Mouse (Mus musculus): ENCODE measurements around the gene Kif28.
"Not testable (repeated sequence)": the region's sequence is repeated elsewhere in the genome, so short reads cannot be mapped to it uniquely, and the experiment has no call there.

Kif28 gene

DNA sequence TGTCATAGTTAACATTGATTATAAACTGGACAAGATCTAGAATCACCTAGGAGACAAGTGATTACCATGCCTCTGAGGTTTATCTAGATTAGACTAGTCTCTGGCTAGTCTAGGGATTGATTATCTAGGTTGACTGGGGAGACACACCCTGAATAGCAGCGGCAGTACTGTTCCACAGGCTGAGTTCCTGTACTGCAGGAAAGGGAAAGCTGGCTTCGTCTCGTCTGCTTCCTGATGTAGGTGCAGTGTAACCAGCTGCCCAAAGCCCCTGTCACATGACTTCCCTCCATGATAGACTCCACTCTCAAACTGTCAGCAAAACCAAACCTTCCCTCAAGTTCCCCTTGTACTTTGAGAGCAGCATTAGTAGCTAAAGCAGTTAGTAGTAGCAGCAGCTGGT is 40.9 kb downstream of the Kif28 start:
- DNase-seq (ENCODE audit: low read depth, low spot score), result no peak

GRCm38 (mm10) chr1:179689479-179689878 is 55.6 kb downstream of the Kif28 start:
- DNase-seq (ENCODE audit: low read depth, low spot score), result no peak

DNA sequence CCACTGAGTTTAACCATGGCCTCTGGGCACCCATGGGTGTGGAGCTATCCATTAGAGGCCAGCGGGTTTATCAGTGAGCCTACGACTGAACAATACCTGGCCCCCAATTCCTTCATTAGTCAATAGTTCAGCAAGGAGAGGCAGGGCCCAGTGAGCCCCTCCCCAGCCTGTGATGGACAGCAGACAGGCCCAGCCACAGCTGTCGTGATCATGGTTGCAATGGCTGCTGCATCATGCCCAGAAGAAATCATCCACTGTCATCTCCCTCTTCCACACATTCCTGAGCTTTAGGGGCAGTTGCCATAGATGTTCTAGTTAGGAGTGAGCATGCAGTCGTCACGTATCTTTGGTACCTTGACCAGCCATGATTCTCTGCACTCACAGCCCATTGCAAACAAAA is 56.2 kb downstream of the Kif28 start:
- no peak for DNase-seq (ENCODE audit: low read depth, low spot score)

- DNase-seq (ENCODE audit: low read depth, low spot score), result no peak
Measured at GRCm38 (mm10) chr1:179688415-179688814, 56.7 kb downstream of the Kif28 start.

- no peak for DNase-seq (ENCODE audit: low read depth, low spot score)
Measured at GRCm38 (mm10) chr1:179687966-179688365, 57.1 kb downstream of the Kif28 start.

- no peak for DNase-seq (ENCODE audit: low read depth, low spot score)
Measured at GRCm38 (mm10) chr1:179687305-179687704, 57.8 kb downstream of the Kif28 start.

DNA sequence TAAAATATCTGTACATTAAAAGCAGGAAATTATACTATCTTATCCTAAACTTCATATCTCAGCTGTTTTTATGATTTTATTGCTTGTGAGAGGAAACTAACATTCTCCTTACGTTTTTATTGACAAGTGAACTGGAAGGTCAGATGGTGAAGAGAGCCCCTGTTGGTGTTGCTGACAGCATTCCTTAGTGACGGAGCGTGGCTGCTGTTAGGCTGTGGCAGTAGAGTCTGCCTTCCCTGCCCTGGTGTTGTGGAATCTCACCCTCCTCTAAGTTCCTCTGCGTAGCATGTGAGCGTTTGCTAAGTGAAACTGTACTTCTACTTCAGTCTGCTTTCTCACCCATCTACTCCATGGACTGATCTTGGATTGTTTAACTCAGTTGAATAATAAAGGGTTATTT is 58.3 kb downstream of the Kif28 start:
- DNase-seq (ENCODE audit: low read depth, low spot score), result no peak

- no peak for DNase-seq (ENCODE audit: low read depth, low spot score)
Measured at GRCm38 (mm10) chr1:179686348-179686747, 58.7 kb downstream of the Kif28 start.

DNA sequence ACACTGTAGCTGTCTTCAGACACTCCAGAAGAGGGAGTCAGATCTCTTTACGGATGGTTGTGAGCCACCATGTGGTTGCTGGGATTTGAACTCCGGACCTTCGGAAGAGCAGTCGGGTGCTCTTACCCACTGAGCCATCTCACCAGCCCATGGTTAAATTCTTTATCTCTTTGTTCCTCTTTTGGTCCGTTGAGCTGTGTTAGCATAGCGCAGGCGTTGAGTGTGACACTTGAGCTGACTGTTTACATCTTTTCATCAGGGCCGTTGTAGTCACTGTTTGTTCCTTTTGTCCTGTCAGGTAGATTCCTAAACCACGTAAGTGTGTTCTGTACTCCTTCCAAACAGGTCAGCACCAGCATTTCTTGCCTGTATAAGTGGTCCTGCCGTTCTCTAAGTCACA is 62.3 kb downstream of the Kif28 start:
- DNase-seq (ENCODE audit: low read depth, low spot score), result not testable (repeated sequence)

DNA sequence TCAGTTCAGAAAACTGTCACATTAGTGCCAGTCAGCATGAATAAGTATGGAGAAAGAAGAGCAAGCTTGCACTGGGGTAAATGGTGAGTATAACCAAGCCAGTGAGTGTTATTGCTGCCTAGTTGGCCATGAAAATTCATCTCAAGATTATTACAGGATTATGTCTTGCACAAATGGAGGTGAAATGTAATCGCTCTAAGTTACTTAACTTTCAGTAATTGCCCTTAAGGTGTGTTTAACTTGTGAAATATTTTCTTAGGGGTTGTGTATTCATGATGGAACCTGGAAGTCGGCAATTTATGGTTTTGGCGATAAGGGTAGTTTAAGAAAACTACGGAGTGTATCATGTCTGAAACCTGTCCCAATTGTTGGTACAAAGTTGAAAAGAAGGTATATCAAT is 65.7 kb downstream of the Kif28 start:
- DNase-seq (ENCODE audit: low read depth, low spot score), result no peak

DNA sequence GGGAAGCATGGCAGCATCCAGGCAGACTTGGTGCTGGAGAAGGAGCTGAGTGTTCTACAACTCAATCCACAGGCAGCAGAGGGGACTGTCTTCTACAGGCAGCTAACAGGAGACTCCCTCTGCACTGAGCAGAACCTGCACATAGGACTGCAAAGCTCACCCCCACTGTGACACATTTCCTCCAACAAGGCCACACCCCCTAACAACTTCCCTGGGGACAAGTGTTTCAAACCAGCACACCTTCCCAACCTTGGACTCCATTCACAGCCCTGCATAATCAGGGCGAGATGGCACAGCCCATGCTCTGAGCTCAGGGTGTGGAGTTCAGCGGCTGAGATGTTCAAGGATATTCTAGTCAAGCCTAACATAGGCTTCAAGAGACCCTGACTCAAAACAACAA is 68.0 kb downstream of the Kif28 start:
- DNase-seq (ENCODE audit: low read depth, low spot score), result no peak

DNA sequence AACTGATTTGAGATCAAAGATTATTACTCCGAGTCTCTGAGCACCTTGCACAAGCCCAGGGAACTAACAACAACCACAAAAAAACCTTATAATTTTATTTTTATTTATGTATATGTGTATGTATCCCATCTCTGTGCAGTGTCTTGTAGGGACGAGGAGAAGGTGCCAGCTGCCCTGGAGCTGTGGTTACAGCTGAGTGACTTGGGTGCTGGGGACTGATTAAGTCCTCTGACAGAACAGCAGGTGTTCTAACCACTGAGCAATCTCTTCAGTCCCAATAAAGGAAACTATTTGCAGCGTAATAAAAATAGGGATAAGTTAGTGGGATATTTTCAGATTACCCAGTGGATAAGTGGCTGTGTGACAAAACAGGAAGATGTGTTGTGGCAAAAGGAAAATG is 70.7 kb downstream of the Kif28 start:
- no peak for DNase-seq (ENCODE audit: low read depth, low spot score)

DNA sequence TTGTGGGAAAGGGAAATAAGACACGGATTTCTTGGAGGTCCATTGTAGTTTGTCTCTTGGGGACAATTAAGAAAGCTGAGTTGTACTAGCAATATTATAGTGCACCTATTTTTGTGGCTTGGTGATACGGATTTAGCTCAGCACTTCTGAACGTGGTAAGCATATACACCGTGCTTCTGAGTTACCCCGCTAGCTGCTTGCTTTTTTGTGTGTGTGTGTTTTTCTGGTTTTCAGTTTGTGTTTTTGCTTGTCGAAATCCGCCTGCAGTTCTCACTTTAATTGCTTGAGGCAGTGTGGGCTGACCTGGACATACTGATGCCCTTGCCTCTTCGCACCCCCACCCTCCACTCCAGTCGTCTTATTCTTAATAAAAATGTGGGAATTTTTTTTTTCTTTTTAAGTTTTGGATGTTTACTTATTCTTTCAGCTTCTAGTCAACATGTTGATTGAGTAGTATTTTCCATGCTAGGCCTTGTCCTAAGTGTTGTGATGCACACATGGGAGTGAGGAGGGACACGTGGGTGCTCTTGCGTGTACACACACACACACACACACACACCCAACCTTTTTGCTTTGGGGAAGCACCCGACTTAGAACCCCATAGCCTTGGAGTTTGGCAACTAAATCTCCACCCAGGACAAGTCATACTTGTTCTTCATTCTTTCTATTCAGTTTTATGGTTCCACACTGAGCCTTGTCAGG is 76.1 kb downstream of the Kif28 start:
- no peak for DNase-seq (ENCODE audit: low read depth, low spot score)

DNA sequence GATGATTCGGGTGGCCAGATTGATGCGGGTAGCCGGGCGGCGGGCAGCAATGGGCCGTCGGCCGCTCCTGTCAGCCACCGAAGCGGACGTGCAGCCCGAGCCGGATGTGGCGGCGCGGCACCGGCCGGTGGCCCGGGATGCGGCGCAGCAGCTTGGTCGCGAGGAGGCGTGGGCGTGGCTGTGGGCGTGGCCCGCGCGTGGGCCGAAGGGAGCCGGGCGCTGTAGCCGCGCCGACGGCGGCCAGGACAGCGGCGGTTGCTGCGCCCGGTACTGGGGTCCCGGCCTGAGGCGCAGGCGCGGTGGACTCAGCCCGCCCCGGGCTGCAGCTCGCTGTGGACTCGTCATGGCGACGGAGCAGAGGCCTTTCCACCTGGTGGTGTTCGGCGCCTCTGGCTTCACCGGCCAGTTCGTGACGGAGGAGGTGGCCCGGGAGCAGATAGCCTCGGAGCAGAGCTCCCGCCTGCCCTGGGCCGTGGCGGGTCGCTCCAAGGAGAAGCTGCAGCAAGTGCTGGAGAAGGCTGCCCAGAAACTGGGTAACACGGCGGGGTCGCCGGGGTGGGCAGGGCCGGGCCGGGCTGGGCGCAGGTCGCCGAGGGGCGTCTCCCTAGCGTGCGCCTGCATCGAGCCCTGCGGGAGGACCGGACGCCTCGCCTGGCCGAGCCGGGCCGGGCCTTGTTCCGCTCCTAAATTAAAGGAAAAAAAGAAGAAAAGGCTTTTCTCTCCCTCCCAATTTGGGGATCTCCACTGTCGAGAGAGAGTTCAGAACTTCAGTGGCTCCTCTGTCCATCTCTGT is 76.9 kb downstream of the Kif28 start, which contains the start of gene Sccpdh:
Gene Sccpdh (plus strand): TSS at position 198 of the 793 bp plus-strand sequence.
- peak; percentile 31 for DNase-seq (ENCODE audit: low read depth, low spot score)

DNA sequence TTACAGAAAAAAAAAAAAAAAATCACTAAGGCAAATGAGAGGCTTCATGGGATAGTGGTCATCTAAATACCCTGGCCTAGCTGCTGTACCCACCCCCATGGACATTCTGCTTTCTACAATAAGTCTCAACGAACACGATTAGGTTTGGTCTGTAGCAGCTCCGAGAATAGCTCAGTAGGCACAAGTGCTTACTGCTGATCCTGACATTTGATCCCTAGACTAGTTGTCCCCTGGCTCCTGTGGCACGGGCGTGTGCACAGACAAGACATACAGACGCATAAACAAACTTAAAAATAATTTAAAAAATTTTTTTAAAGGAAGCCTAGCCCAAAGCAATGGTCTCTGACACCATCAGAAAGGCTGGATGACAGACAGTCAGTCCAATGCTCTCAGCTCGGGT is 77.6 kb downstream of the Kif28 start:
- DNase-seq (ENCODE audit: low read depth, low spot score), result no peak

DNA sequence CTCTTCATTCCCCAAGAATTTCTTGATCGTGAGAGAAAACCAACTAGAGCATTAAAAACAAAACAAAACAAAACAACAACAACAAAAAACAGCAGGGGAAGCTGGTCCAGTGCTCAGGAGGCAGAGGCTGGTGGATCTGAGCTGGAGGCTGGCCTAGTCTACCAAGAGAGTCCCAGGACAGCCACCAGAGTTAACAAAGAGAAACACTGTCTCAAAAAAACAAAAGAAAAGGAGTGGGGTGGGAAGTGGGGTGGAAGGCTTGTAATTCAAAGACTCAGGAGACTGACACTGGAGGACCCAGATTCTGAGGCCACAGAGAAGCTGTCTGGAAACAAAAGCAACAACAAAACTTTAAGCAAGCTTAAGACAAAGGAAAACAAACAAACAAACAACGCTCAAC is 78.1 kb downstream of the Kif28 start:
- no peak for DNase-seq (ENCODE audit: low read depth, low spot score)

DNA sequence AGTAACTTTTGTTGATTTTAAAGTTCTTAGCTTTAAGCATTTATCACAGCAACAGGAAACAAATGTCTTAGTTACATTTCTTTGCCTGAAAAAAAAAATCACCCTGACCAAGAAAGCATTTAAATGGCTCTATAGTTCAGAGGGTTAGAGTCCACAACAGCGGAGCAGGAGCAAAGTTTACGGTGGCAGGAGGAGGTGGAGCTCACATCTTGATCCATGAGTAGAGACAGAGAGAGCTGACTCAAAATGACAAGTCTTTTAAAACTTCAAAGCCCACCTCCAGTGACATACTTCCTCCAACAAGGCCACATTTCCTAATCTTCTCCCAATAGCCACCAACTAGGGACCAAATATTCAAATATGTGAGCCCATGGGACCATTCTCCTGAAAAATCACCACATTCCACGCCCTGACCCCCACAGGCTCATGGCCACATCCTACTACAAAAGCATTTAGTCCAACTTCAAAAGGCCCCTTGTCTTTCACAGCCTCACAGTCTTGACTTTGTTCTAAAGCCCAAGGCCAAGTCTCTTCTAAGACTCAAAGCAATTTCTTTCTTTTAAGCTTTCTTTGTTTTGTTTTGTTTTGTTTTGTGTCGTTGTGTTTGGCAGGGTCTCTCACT is 80.7 kb downstream of the Kif28 start:
- DNase-seq (ENCODE audit: low read depth, low spot score), result no peak

- DNase-seq (ENCODE audit: low read depth, low spot score), result no peak
Measured at GRCm38 (mm10) chr1:179663065-179663464, 82.0 kb downstream of the Kif28 start.

DNA sequence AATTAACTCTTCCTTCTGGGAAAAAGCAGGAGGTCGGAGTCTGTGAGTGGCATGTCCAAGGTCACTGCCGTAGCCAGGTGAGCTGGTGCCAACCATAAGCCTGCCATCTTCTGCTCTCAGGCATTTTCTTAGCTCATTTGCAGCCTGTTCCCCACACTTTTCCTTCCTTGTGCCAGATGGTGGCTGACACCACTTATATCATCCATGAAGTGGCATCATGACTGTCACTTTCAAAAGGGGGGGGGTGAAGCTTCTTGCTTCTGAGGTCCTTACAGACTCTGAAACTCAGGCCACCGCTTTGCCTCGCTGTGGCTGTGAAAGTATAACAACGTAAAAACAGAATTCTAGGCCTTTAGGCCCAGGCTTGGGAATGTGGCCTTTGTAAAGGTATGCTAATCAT is 93.8 kb downstream of the Kif28 start:
- DNase-seq (ENCODE audit: low read depth, low spot score), result no peak

DNA sequence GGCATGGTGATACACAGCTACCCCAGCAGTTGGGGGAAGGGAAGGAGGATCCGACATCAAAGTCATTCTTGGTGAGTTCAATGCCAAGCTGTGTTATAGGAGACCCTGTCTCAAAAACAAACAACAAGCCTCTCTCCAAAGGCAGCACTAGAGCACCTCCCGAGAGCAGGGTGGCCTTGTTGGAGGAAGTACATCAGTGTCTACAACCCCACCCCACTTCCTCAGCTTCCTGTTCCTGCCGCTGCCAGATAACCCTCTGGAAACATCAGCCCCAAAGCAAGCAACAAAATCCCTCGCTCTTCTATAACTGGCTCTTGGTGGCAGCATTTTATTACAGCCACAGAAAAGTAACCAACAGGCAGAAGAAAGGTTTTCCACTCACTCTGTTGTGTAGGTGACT is 94.8 kb downstream of the Kif28 start:
- DNase-seq (ENCODE audit: low read depth, low spot score), result no peak

GRCm38 (mm10) chr1:179649324-179649723 is 95.7 kb downstream of the Kif28 start:
- no peak for DNase-seq (ENCODE audit: low read depth, low spot score)

DNA sequence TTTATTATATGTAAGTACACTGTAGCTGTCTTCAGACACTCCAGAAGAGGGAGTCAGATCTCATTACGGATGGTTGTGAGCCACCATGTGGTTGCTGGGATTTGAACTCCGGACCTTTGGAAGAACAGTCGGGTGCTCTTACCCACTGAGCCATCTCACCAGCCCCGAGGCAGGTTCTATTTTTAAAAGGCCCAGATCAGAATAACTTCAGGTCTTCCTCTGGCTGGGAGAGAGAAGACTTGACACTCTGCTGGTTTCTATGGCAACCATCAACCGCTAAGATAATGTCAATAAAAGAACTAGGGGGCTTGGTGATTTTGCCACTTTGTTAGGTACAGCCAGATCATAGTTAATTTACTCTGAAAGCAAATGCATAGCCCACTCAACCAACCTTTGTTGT is 96.4 kb downstream of the Kif28 start:
- not testable (repeated sequence) for DNase-seq (ENCODE audit: low read depth, low spot score)

GRCm38 (mm10) chr1:179645980-179646268 is 99.1 kb downstream of the Kif28 start:
- no peak for DNase-seq (ENCODE audit: low read depth, low spot score)

Data from WW6 (cell line).